Mouse (Mus musculus) common myeloid progenitor, adult 5-6 weeks (primary cell): ENCODE results near the gene Mrps34. TPM values are rescaled to one million over a fixed set of nuclear protein-coding genes. Genes with fewer than 3 reads are reported as not detected.

ENCODE experiments used
- ATAC-seq: replicated peaks from 2 replicates; pipeline ENCODE4 v1.8.0; 2016; ENCODE audit warnings: low read depth, mild to moderate bottlenecking, moderate TSS enrichment, inconsistent platforms; ENCODE audit not compliant: poor library complexity, severe bottlenecking
- total RNA-seq: library from RNA; stranded (forward); fragments of 200-1000, 187-1606 nt; gene quantifications from 2 replicates; pipeline ENCODE4 v1.2.3, GENCODE M21; 2017

Mrps34 gene
- total RNA-seq = 21.6 and 22.0 TPM in 2 replicates

- peak; percentile 73 for ATAC-seq
Observed at GRCm38 (mm10) chr17:24894995-24895547, at the start of gene Mrps34, which contains the start of gene Eme2. TSS of gene Mrps34 (plus strand) at chr17:24895116. TSS of gene Eme2 (minus strand) at chr17:24895087.

GRCm38 (mm10) chr17:24847386-24847785, 47.5 kb upstream of the Mrps34 start:
- no peak for ATAC-seq

GRCm38 (mm10) chr17:24848600-24849031, 46.3 kb upstream of the Mrps34 start:
- ATAC-seq = no peak

- peak; percentile 52 for ATAC-seq
Observed at GRCm38 (mm10) chr17:24849733-24850064, 45.2 kb upstream of the Mrps34 start.

GRCm38 (mm10) chr17:24850065-24850772, 44.7 kb upstream of the Mrps34 start, which contains the start of gene Fahd1:
TSS of gene Fahd1 (minus strand) at chr17:24850364.
- ATAC-seq = peak; percentile 93

- ATAC-seq = no peak
Observed at GRCm38 (mm10) chr17:24850773-24851127, 44.2 kb upstream of the Mrps34 start.

- ATAC-seq = no peak
Observed at GRCm38 (mm10) chr17:24851381-24852125, 43.4 kb upstream of the Mrps34 start.

- ATAC-seq = no peak
Observed at GRCm38 (mm10) chr17:24855838-24856464, 39.0 kb upstream of the Mrps34 start.

- no peak for ATAC-seq
Observed at GRCm38 (mm10) chr17:24856589-24856988, 38.3 kb upstream of the Mrps34 start.

GRCm38 (mm10) chr17:24857831-24858470, 37.0 kb upstream of the Mrps34 start:
- ATAC-seq = no peak

- peak; percentile 96 for ATAC-seq
Observed at GRCm38 (mm10) chr17:24858967-24859366, 35.9 kb upstream of the Mrps34 start.

GRCm38 (mm10) chr17:24860076-24860475, 34.8 kb upstream of the Mrps34 start:
- 0 out of 2 replicates have a peak, but pooled peaks have one; percentile 6 for ATAC-seq

GRCm38 (mm10) chr17:24861785-24862184, 33.1 kb upstream of the Mrps34 start:
- no peak for ATAC-seq

- no peak for ATAC-seq
Observed at GRCm38 (mm10) chr17:24865776-24866175, 29.1 kb upstream of the Mrps34 start, which contains the start of gene Igfals. TSS of gene Igfals (plus strand) at chr17:24865997.

- no peak for ATAC-seq
Observed at GRCm38 (mm10) chr17:24867914-24868313, 27.0 kb upstream of the Mrps34 start.

- ATAC-seq = no peak
Observed at GRCm38 (mm10) chr17:24873695-24874404, 21.1 kb upstream of the Mrps34 start.

- 0 out of 2 replicates have a peak, but pooled peaks have one; percentile 25 for ATAC-seq
Observed at GRCm38 (mm10) chr17:24874405-24874745, 20.5 kb upstream of the Mrps34 start.

- no peak for ATAC-seq
Observed at GRCm38 (mm10) chr17:24874989-24875388, 19.9 kb upstream of the Mrps34 start.

GRCm38 (mm10) chr17:24877336-24878116, 17.4 kb upstream of the Mrps34 start:
- no peak for ATAC-seq
